Comparison of ENCODE assay signal across 21 mouse cellular contexts in genomic region chr2:92694797-92695196, GRCm38 (mm10).
"Had no signal": no experiment of that assay in that cellular context is flagged by ENCODE, and none has a peak within 500 bp of the region (broad histone marks: within the 10 kb centered on the region; RNA-seq: fewer than 3 reads in every experiment).

No protein-coding gene starts in this region.

- H3K27ac ChIP-seq: kidney, postnatal 0 days; limb, embryonic 10.5 days; limb, embryonic 13.5 days; liver, embryonic 12.5 days; liver, embryonic 15.5 days; lung, embryonic 15.5 days; midbrain, embryonic 12.5 days; midbrain, embryonic 15.5 days; neural tube, embryonic 12.5 days; neural tube, embryonic 15.5 days; stomach, embryonic 15.5 days had no signal

- ATAC-seq: intestine, postnatal 0 days; liver, embryonic 12.5 days; midbrain, embryonic 15.5 days had no signal

- H3K4me1 ChIP-seq: limb, embryonic 10.5 days; limb, embryonic 13.5 days; liver, embryonic 15.5 days; lung, embryonic 15.5 days; neural tube, embryonic 12.5 days; neural tube, embryonic 15.5 days; stomach, embryonic 15.5 days had no signal

- H3K4me3 ChIP-seq: limb, embryonic 10.5 days; limb, embryonic 13.5 days; liver, embryonic 12.5 days; liver, embryonic 15.5 days; lung, embryonic 15.5 days; midbrain, embryonic 12.5 days; midbrain, embryonic 15.5 days; neural tube, embryonic 12.5 days; neural tube, embryonic 15.5 days; stomach, embryonic 15.5 days had no signal

- DNase-seq: kidney, adult 2 months; kidney, postnatal 25 days; liver; lung, adult 18-20 months; lung, postnatal 10 days; lung, postnatal 36 days; right cerebral cortex, postnatal 25 days; spleen, adult 18-20 months; thymus, postnatal 25 days had no signal
